Mouse (Mus musculus) cerebellum, adult (tissue): ENCODE measurements around the gene Pcsk1.

Experiments used
- ATAC-seq: cut with Nextera tagmentation; 2 replicates; pipeline ENCODE4 v1.9.2; 2017; ENCODE audit warnings: mild to moderate bottlenecking, moderate library complexity, mixed read lengths; ENCODE audit not compliant: insufficient number of reproducible peaks, low FRiP score, low TSS enrichment

Gene Pcsk1

GRCm38 (mm10) chr13:75089721-75090410 is at the start of gene Pcsk1:
Gene Pcsk1 (plus strand): TSS chr13:75089826.
- peak; percentile 76 for ATAC-seq

GRCm38 (mm10) chr13:75058818-75059217 is 30.8 kb upstream of the Pcsk1 start:
- ATAC-seq, result no peak

- no peak for ATAC-seq
Measured at GRCm38 (mm10) chr13:75063947-75064346, 25.7 kb upstream of the Pcsk1 start.

- ATAC-seq, result no peak
Measured at GRCm38 (mm10) chr13:75088597-75088996, 1.0 kb upstream of the Pcsk1 start.

- ATAC-seq, result peak; percentile 42; the same call in 1 of the 2 replicates
Measured at GRCm38 (mm10) chr13:75090411-75090779, 769 bp downstream of the Pcsk1 start.

- ATAC-seq, result no peak
Measured at GRCm38 (mm10) chr13:75091071-75091470, 1.4 kb downstream of the Pcsk1 start.

GRCm38 (mm10) chr13:75095487-75095886 is 5.9 kb downstream of the Pcsk1 start:
- no peak for ATAC-seq

- ATAC-seq, result no peak
Measured at GRCm38 (mm10) chr13:75113114-75113513, 23.5 kb downstream of the Pcsk1 start.

- no peak for ATAC-seq
Measured at GRCm38 (mm10) chr13:75114007-75114424, 24.4 kb downstream of the Pcsk1 start.

- no peak for ATAC-seq
Measured at GRCm38 (mm10) chr13:75114838-75115237, 25.2 kb downstream of the Pcsk1 start.

- ATAC-seq, result no peak
Measured at GRCm38 (mm10) chr13:75135833-75136232, 46.2 kb downstream of the Pcsk1 start.

- no peak for ATAC-seq
Measured at GRCm38 (mm10) chr13:75160661-75161060, 71.0 kb downstream of the Pcsk1 start.

- no peak for ATAC-seq
Measured at GRCm38 (mm10) chr13:75163408-75163807, 73.8 kb downstream of the Pcsk1 start.
